Mouse (Mus musculus): Measurements from ENCODE around the gene Ank2.
A peak's percentile ranks its signal among the peaks of the same experiment; 100 is the strongest.

- TF ChIP-seq CTCF (conservative IDR thresholded peaks at IDR 0.05; ENCODE audit: insufficient read depth, insufficient read length, low read depth, low read length) (peak; percentile 72), POLR2A (IDR thresholded peaks at IDR 0.05; ENCODE audit: low read depth, low read length) (no peak)
Measured at GRCm38 (mm10) chr3:127451070-127451469, 48.1 kb downstream of the Ank2 start.

All from kidney, adult 2 months (tissue).